Mouse (Mus musculus) forebrain, embryonic 16.5 days (tissue): ENCODE measurements around the gene Spag16. TPM values are rescaled to one million over a fixed set of nuclear protein-coding genes. Genes with fewer than 3 reads are reported as not detected.
A peak's percentile ranks its signal among the peaks of the same experiment; 100 is the strongest.

Source experiments
- ATAC-seq: fragments of 200-750 bp; cut with Nextera tagmentation; 2 replicates; pipeline ENCODE4 v1.8.0; 2017; ENCODE audit warnings: mild to moderate bottlenecking, moderate library complexity
- H3K27ac ChIP-seq: fragments of 300-500 bp; sonication (generic); 2 replicates; pipeline ENCODE4 v1.5.1; 2014; ENCODE audit warnings: low read length, control low read depth
- H3K27me3 ChIP-seq: fragments of 300-500 bp; sonication (generic); replicated peaks from 2 replicates; pipeline ENCODE4 v1.6.1; 2014; ENCODE audit warnings: low read length; ENCODE audit not compliant: control insufficient read depth, insufficient read depth
- H3K36me3 ChIP-seq: fragments of 300-500 bp; sonication (generic); 2 replicates; pipeline ENCODE4 v1.6.1; 2014; ENCODE audit not compliant: control insufficient read depth, insufficient read depth
- H3K4me1 ChIP-seq: fragments of 300-500 bp; sonication (generic); replicated peaks from 2 replicates; pipeline ENCODE4 v1.6.1; 2014; ENCODE audit warnings: low read length; ENCODE audit not compliant: control insufficient read depth, insufficient read depth
- H3K4me2 ChIP-seq: fragments of 300-500 bp; sonication (generic); 2 replicates; pipeline ENCODE4 v1.6.1; 2014; ENCODE audit warnings: mild to moderate bottlenecking, low read length, control low read depth
- H3K4me3 ChIP-seq: fragments of 300-500 bp; sonication (generic); replicated peaks from 2 replicates; pipeline ENCODE4 v1.5.1; 2014; ENCODE audit warnings: mild to moderate bottlenecking, low read length, control low read depth
- H3K9ac ChIP-seq: fragments of 300-500 bp; sonication (generic); replicated peaks from 2 replicates; pipeline ENCODE4 v1.6.1; 2014; ENCODE audit warnings: low read depth, low read length, control low read depth
- H3K9me3 ChIP-seq: fragments of 300-500 bp; sonication (generic); 2 replicates; pipeline ENCODE4 v1.6.1; 2016; ENCODE audit warnings: low read length; ENCODE audit not compliant: control insufficient read depth
- WGBS: fragments of 180-500 bp; shearing (Covaris S2); extraction: QIAGEN DNeasy Blood & Tissue Kit; methylation state at CpG from one replicate; pipeline ENCODE4 v1.1.7; 2014; 5-methylcytosine and 5-hydroxymethylcytosine counted together
- polyA plus RNA-seq: library from polyadenylated mRNA; unstranded; fragments of >200 nt; fragmentation: Nextera tagmentation; extraction: Ambion mirVana; gene quantifications from 2 replicates; pipeline ENCODE4 v1.2.1, GENCODE M21; 2015

The Spag16 gene
- polyA plus RNA-seq, 1 experiment from 2014 or later: 1.2 TPM

GRCm38 (mm10) chr1:70725045-70725444 is 898.3 kb downstream of the Spag16 start:
- Histone ChIP-seq H3K9me3 (no peaks in the 10 kb centered on the region), H3K4me2 (peak overlapping the region; percentile 65), H3K36me3 (no peaks in the 10 kb centered on the region), H3K27ac (no peak overlapping the region), H3K27me3 (no peaks in the 10 kb centered on the region), H3K4me1 (peaks cover 4% of the 10 kb centered on the region; the same call in 1 of the 2 replicates), H3K9ac (no peak overlapping the region), H3K4me3 (peak overlapping the region; percentile 43; the same call in 1 of the 2 replicates)
- WGBS: 48% methylated on average over 5 of the region's 5 CpGs
- no peak for ATAC-seq

GRCm38 (mm10) chr1:70725655-70726066 is 898.9 kb downstream of the Spag16 start, which contains the start of gene Vwc2l:
Gene Vwc2l (plus strand): TSS chr1:70725715.
- H3K4me3 ChIP-seq: peak within 1 kb of the TSS; percentile 43
- peak within 1 kb of the TSS; percentile 54 for H3K9ac ChIP-seq
- H3K27ac ChIP-seq: peak within 1 kb of the TSS; percentile 12; the same call in 1 of the 2 replicates
- H3K27me3 ChIP-seq: no peaks in the 10 kb centered on the region
- 5% methylated on average over 13 of the region's 13 CpGs for WGBS
- H3K4me2 ChIP-seq: peak within 1 kb of the TSS; percentile 65
- ATAC-seq: peak; percentile 80
- H3K9me3 ChIP-seq: no peaks in the 10 kb centered on the region
- H3K4me1 ChIP-seq: peaks cover 4% of the 10 kb centered on the region; the same call in 1 of the 2 replicates
- H3K36me3 ChIP-seq: no peaks in the 10 kb centered on the region

Other genes starting within 250 kb of the Spag16 start
- gene Ikzf2, start 139.7 kb upstream of the Spag16 start, polyA plus RNA-seq: 4.9 and 5.0 TPM in 2 replicates